Mouse (Mus musculus): Measurements from ENCODE around the gene Ess2.
"Not testable (repeated sequence)": the region's sequence is repeated elsewhere in the genome, so short reads cannot be mapped to it uniquely, and the experiment has no call there.

Gene Ess2

DNA sequence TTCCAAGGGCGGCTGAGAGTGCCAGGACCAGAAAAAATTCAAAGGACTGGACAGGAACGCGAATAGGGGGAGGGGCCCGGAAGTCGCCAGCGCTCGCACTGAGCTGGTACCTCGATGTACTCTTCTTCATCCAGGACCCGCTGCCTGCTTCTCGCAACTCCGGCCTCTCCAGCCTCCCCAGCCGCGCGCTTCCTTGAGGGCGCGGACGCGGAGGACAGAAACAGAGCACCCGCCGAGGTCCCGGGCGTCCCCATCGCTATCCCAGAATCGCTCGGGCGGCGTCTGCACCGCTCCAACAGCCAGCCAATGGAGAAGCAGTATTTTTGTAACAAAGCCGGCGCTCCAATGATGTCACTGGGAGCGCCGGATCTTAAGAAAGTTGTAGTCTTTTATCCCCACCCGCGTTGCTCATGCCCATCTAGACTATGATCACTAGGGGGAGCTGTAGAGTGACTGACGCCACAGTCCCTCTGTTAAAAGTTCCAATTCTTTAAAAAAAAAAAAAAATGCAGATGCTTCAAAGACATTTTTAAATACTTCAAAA lies at the start of gene Ess2:
Gene Ess2, minus strand, starts transcription at position 297 of the 544 bp plus-strand sequence.
- DNase-seq = peak; percentile 93

- not testable (repeated sequence) for DNase-seq
Observed at GRCm38 (mm10) chr16:17956052-17956638, 45.0 kb upstream of the Ess2 start.

DNA sequence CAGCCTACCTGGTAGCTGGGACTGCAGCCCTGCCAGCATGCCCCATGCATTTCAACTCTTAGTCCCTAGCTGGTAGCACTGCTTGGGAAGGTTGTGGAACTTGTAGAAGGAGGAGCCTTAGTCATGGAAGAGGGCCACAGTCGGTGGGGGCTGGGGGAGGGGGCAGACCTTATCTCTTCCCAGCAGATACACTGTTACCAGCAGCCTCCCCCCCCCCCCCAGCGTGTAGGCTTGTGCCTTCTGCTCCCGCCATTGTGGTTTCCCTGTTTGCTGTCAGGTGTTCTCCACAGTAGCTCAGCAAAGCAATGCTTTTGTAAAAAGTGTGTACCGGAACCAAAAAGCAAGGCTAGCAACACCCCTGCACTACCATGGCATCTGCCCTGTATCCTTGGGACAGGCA lies 40.5 kb upstream of the Ess2 start:
- DNase-seq = no peak

GRCm38 (mm10) chr16:17950068-17950467 lies 38.9 kb upstream of the Ess2 start:
- no peak for DNase-seq

DNA sequence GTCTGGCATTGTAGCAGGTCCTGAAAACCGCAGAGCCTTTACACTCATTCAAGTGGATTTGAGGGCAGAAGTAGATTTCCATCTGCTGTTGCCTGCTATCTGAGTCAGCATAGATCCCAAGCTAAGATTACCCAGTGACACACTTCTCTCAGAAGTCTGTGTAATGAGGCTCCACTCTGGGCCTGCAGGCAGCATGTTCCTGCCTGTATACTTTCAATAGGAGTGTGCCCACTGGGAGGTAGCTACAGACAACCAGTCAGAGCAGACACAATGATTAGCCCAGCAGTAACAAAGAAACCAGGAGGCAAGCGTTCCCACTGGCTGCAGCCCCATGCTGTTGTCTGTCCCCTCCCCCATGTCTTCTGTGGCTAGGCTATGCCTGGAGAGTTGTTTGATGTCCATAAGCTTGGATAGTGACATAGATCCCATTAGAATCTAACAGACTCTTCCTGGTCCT lies 38.3 kb upstream of the Ess2 start:
- DNase-seq = no peak

DNA sequence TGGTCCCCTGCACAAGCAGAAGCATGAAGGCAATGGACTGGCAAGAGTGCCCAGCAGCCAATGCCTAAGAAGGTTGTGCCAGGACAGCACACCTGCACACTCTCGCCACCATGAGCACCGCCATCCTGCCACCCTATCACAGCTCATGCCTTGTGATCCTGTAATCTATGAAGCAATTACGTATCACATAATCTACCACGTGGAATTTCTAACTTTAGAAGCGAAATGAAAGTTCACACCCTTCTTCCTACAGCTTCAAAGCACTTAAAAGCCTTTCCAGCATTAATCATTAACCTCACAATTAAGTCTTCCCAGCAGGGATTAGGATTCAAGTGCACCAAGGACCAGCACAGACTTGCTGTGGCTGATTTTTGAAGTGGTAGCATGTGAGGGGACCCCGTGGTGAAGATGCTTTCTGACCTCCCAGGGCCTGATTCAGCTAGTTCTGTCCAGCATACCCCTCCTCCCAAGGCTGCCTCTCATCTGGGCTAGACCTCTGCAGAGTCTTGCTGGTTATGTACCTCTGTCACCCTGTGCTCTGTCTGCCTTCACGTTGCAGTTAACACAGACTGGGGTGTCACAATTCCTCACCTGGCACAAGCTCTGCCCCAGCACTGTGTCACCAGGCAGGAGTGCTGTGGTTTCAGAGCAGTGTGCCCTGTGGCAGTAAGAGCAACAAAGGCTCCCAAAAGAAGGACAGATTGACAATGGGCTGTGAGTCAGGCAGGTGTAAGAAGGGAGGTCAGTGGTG lies 34.1 kb upstream of the Ess2 start:
- no peak for DNase-seq

GRCm38 (mm10) chr16:17943466-17943865 lies 32.3 kb upstream of the Ess2 start:
- no peak for DNase-seq

DNA sequence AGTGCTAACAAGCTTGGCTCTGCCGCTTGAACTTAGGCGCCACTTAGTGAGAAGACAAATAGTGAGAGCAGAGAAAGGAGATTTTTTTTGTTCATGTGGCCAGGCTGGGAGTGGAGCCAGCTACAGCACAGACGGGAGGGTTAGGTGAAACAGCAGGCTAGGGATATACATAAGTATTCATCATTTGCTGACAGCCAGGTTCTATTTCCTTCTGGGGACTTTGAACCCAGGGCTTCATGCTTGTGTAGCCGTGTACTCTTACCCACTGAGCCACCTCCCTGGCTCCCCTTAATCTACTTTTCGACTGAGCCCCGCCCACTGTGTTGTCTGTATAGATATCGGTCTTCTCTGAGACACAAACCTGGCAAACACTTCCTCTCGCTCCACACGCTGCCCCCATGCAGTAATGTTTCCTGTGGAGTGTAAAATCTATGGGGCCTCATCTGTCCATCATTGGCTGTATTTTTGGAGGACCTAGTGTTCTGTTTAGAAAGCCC lies 28.2 kb upstream of the Ess2 start:
- no peak for DNase-seq

DNA sequence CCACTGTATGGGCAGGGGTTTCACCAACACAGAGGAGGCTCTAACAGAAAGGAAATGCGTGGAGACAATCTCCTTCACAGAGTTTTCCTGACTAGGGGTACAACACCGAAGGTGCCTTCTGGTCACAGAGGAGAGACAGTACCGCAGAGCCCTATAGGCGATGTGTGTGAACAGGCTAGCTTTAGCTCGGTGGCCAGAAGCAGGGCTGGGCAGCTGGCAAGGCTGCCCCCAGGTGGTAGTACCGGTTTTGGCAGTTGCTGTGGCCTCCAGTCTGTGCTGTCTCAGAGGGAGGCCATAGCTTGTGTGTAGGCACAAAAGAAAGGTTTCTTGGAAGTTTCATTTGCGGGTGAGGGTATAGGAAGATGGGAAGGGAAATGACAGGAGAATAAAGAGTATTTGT lies 27.7 kb upstream of the Ess2 start:
- DNase-seq = peak; percentile 79 to 80

DNA sequence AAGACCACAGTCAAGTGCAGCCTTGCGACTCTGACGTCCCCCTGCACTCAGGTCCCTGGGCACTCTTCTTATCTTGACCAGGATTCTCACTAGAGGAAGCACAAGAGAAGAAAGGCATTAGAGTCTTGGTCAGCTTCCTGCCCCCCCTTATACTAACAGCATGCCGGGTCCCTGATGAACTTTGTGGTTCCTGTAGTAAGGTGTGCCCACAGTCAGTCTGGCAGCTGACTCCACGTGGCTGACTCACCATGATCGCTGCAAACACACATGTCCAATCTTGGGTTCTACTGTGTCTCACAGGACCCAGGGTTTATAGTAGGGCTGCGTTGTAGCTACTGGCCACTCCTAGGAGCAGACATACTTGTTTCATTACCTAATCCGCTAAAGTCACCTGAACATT lies 27.0 kb upstream of the Ess2 start:
- no peak for DNase-seq

- DNase-seq = no peak
Observed at GRCm38 (mm10) chr16:17936776-17937175, 25.6 kb upstream of the Ess2 start.

DNA sequence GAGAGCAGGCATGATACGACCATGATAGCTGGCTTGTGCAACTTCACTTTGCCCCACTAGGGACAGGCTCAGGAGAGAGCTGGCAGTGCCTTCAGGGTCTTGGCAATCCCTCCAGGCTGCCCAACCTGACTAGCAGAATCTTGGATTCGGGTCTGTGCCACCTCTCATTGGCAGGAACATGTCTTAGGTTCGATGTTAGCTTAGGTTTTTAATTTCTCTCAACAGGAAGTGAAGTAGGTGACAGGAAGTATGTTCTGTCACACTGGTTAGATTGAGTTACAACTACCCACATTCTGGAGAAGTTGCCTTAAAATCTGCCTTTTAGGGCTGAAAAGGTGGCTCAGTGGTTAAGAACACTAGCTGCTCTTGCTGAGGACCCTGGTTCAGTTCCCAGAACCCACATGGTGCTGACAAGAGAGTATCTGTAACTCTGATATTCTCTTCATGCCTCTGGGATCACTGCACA lies 23.3 kb upstream of the Ess2 start:
- no peak for DNase-seq

GRCm38 (mm10) chr16:17933594-17934444 lies 22.7 kb upstream of the Ess2 start:
- no peak for DNase-seq

GRCm38 (mm10) chr16:17931906-17932460 lies 20.8 kb upstream of the Ess2 start:
- DNase-seq = no peak

- DNase-seq = peak; percentile 29 to 46
Observed at GRCm38 (mm10) chr16:17929631-17930030, 18.5 kb upstream of the Ess2 start.

DNA sequence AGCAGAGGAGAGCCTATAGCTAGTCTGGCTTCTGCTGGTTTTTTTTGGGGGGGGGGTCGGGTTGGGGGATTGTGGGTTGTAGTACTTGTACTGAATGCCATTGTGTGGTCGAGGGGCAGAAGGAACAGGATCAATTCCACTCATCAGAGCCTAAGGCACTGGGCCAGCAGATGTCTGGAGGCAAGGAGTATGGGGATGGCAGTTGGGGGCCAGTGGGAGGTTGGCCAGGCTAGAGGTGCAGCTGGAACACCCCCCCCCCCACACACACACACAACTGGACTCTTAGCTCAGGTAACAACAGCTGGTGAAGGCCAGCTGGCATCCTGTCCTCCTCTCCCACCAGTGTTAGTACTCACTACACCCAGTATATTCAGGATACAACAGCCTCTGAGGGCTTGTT lies 18.1 kb upstream of the Ess2 start:
- DNase-seq = peak in 1 of 2 experiments; percentile 10

- DNase-seq = peak; percentile 55 to 62
Observed at GRCm38 (mm10) chr16:17928627-17929104, 17.5 kb upstream of the Ess2 start.

DNA sequence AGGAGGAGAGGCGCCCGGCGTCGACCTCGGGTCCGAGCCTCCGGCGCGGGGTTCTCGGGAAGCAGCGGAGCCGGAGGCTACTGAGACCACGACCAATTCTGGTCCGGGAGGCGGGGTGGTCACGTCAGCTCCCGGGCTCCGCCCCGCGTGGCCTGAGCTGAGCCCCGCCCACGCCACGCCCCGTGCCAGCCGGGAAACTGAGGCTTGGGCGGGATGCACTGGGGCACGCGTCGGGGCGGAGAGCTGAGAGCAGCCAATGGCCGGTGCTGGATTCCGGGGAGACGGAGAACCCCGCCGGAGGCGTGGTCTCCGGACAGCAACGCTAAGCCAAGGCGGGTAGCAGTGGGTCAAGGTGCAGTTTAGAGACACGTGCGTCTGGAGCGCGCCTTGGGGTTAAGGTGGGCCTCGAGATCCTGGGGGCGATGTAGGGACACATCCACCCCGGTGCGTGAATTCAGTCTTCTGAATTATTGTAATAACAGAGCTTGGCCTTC lies 17.0 kb upstream of the Ess2 start, which contains the start of gene Slc25a1:
Gene Slc25a1, minus strand, starts transcription at position 133 of the 494 bp plus-strand sequence.
- peak; percentile 68 to 76 for DNase-seq

- peak; percentile 32 to 48 for DNase-seq
Observed at GRCm38 (mm10) chr16:17927351-17928082, 16.4 kb upstream of the Ess2 start.

GRCm38 (mm10) chr16:17922163-17922538 lies 11.0 kb upstream of the Ess2 start:
- peak in 1 of 2 experiments; percentile 45 for DNase-seq

Measured in cerebellum, adult 18-20 months (tissue).